Mouse (Mus musculus) midbrain, embryonic 16.5 days (tissue): ENCODE measurements at regions not wholly inside any gene's neighbourhood (a gene's known extent, or its start where the extent isn't known, plus 50 kb on each side); places are given as distances from the start of the nearest gene placed in this dataset.
A peak's percentile ranks its signal among the peaks of the same experiment; 100 is the strongest.

Experiments
- ATAC-seq: fragments of 200-750 bp; cut with Nextera tagmentation; 2 replicates; pipeline ENCODE4 v1.8.0; 2017; ENCODE audit warnings: moderate TSS enrichment
- H3K27ac ChIP-seq: fragments of 300-500 bp; sonication (generic); 2 replicates; pipeline ENCODE4 v1.5.1; 2014; ENCODE audit warnings: mild to moderate bottlenecking, low read length, mixed read lengths
- H3K27me3 ChIP-seq: fragments of 300-500 bp; sonication (generic); 2 replicates; pipeline ENCODE4 v1.6.1; 2014; ENCODE audit warnings: low read depth, low read length, mixed read lengths; ENCODE audit not compliant: control insufficient read depth, insufficient read depth
- H3K36me3 ChIP-seq: fragments of 300-500 bp; sonication (generic); 2 replicates; pipeline ENCODE4 v1.6.1; 2014; ENCODE audit warnings: mild to moderate bottlenecking, low read length, moderate library complexity, mixed read lengths; ENCODE audit not compliant: control insufficient read depth, insufficient read depth
- H3K4me1 ChIP-seq: fragments of 300-500 bp; sonication (generic); 2 replicates; pipeline ENCODE4 v1.6.1; 2014; ENCODE audit warnings: mild to moderate bottlenecking, low read length, mixed read lengths; ENCODE audit not compliant: control insufficient read depth, insufficient read depth
- H3K4me2 ChIP-seq: fragments of 300-500 bp; sonication (generic); 2 replicates; pipeline ENCODE4 v1.6.1; 2014; ENCODE audit warnings: mild to moderate bottlenecking, low read length, mixed read lengths
- H3K4me3 ChIP-seq: fragments of 300-500 bp; sonication (generic); 2 replicates; pipeline ENCODE4 v1.5.1; 2014; ENCODE audit warnings: low read depth, mild to moderate bottlenecking, low read length, moderate library complexity, mixed read lengths
- H3K9ac ChIP-seq: fragments of 300-500 bp; sonication (generic); 2 replicates; pipeline ENCODE4 v1.6.1; 2014; ENCODE audit warnings: low read depth, low read length, mixed read lengths
- H3K9me3 ChIP-seq: fragments of 300-500 bp; sonication (generic); replicated peaks from 2 replicates; pipeline ENCODE4 v1.6.1; 2014; ENCODE audit warnings: mild to moderate bottlenecking, low read length, mixed read lengths; ENCODE audit not compliant: control insufficient read depth, poor library complexity, severe bottlenecking
- WGBS: fragments of 180-500 bp; shearing (Covaris S2); extraction: QIAGEN DNeasy Blood & Tissue Kit; methylation state at CpG from one replicate; pipeline ENCODE4 v1.1.7; 2014; 5-methylcytosine and 5-hydroxymethylcytosine counted together

GRCm38 (mm10) chr1:61139984-61140648 lies 162.4 kb downstream of the Icos start:
- Histone ChIP-seq H3K9me3 (no peaks in the 10 kb centered on the region), H3K27ac (peak overlapping the region; percentile 9), H3K36me3 (no peaks in the 10 kb centered on the region), H3K4me1 (peaks cover 32% of the 10 kb centered on the region), H3K4me2 (peak overlapping the region; percentile 44; the same call in 1 of the 2 replicates), H3K9ac (no peak overlapping the region), H3K27me3 (no peaks in the 10 kb centered on the region), H3K4me3 (no peak overlapping the region)
- 31% methylated on average over 10 of the region's 10 CpGs for WGBS
- peak; percentile 54; the same call in 1 of the 2 replicates for ATAC-seq

GRCm38 (mm10) chr1:61140870-61141591 lies 163.3 kb downstream of the Icos start:
- Histone ChIP-seq H3K4me2 (no peak overlapping the region), H3K27me3 (no peaks in the 10 kb centered on the region), H3K4me1 (peaks cover 35% of the 10 kb centered on the region), H3K27ac (no peak overlapping the region), H3K9me3 (no peaks in the 10 kb centered on the region), H3K9ac (no peak overlapping the region), H3K36me3 (no peaks in the 10 kb centered on the region), H3K4me3 (no peak overlapping the region)
- WGBS = 38% methylated on average over 9 of the region's 9 CpGs
- ATAC-seq = no peak

- Histone ChIP-seq H3K36me3 (no peaks in the 10 kb centered on the region), H3K27ac (no peak overlapping the region), H3K9me3 (no peaks in the 10 kb centered on the region), H3K4me3 (no peak overlapping the region), H3K9ac (no peak overlapping the region), H3K4me2 (no peak overlapping the region), H3K4me1 (peaks cover 35% of the 10 kb centered on the region), H3K27me3 (no peaks in the 10 kb centered on the region)
- WGBS = 65% methylated on average over 2 of the region's 2 CpGs
- no peak for ATAC-seq
Measured at GRCm38 (mm10) chr1:61141592-61141930, 163.8 kb downstream of the Icos start.

- no peak for ATAC-seq
- 61% methylated on average over 9 of the region's 9 CpGs for WGBS
- H3K27ac ChIP-seq = no peak overlapping the region
- H3K9me3 ChIP-seq = no peaks in the 10 kb centered on the region
- no peaks in the 10 kb centered on the region for H3K27me3 ChIP-seq
- no peaks in the 10 kb centered on the region for H3K36me3 ChIP-seq
- H3K4me2 ChIP-seq = no peak overlapping the region
- H3K9ac ChIP-seq = no peak overlapping the region
- H3K4me1 ChIP-seq = peaks cover 35% of the 10 kb centered on the region
- no peak overlapping the region for H3K4me3 ChIP-seq
Measured at GRCm38 (mm10) chr1:61141952-61142351, 164.2 kb downstream of the Icos start.

- no peaks in the 10 kb centered on the region for H3K36me3 ChIP-seq
- H3K4me2 ChIP-seq = peak overlapping the region; percentile 23
- H3K9ac ChIP-seq = no peak overlapping the region; the same call in 1 of the 2 replicates
- no peak overlapping the region for H3K4me3 ChIP-seq
- no peaks in the 10 kb centered on the region for H3K9me3 ChIP-seq
- H3K4me1 ChIP-seq = peaks cover 35% of the 10 kb centered on the region
- H3K27ac ChIP-seq = peak overlapping the region; percentile 65
- 0 out of 2 replicates have a peak, but pooled peaks have one; percentile 14 for ATAC-seq
- WGBS = 11% methylated on average over 14 of the region's 14 CpGs
- H3K27me3 ChIP-seq = no peaks in the 10 kb centered on the region
Measured at GRCm38 (mm10) chr1:61143030-61143753, 165.5 kb downstream of the Icos start.

- Histone ChIP-seq H3K27ac (peak overlapping the region; percentile 65; the same call in 1 of the 2 replicates), H3K9me3 (no peaks in the 10 kb centered on the region), H3K27me3 (no peaks in the 10 kb centered on the region), H3K4me3 (no peak overlapping the region), H3K4me1 (peaks cover 35% of the 10 kb centered on the region), H3K4me2 (no peak overlapping the region), H3K36me3 (no peaks in the 10 kb centered on the region), H3K9ac (no peak overlapping the region; the same call in 1 of the 2 replicates)
- no peak for ATAC-seq
- 18% methylated on average over 8 of the region's 8 CpGs for WGBS
Measured at GRCm38 (mm10) chr1:61143754-61144066, 166.0 kb downstream of the Icos start.

GRCm38 (mm10) chr1:61145013-61145412 lies 167.3 kb downstream of the Icos start:
- H3K36me3 ChIP-seq = no peaks in the 10 kb centered on the region
- H3K4me1 ChIP-seq = peaks cover 27% of the 10 kb centered on the region
- H3K9me3 ChIP-seq = no peaks in the 10 kb centered on the region
- no peak overlapping the region for H3K27ac ChIP-seq
- no peak for ATAC-seq
- H3K9ac ChIP-seq = no peak overlapping the region
- no peak overlapping the region for H3K4me2 ChIP-seq
- no peak overlapping the region for H3K4me3 ChIP-seq
- 49% methylated on average over 4 of the region's 4 CpGs for WGBS
- H3K27me3 ChIP-seq = no peaks in the 10 kb centered on the region

- no peaks in the 10 kb centered on the region for H3K9me3 ChIP-seq
- H3K27me3 ChIP-seq = no peaks in the 10 kb centered on the region
- no peak overlapping the region for H3K4me3 ChIP-seq
- no peak overlapping the region for H3K4me2 ChIP-seq
- H3K9ac ChIP-seq = no peak overlapping the region
- WGBS = 48% methylated on average over 7 of the region's 7 CpGs
- H3K4me1 ChIP-seq = peaks cover 22% of the 10 kb centered on the region
- H3K27ac ChIP-seq = no peak overlapping the region
- ATAC-seq = 0 out of 2 replicates have a peak, but pooled peaks have one; percentile 3
- H3K36me3 ChIP-seq = no peaks in the 10 kb centered on the region
Measured at GRCm38 (mm10) chr1:61145572-61145971, 167.8 kb downstream of the Icos start.

GRCm38 (mm10) chr1:61146222-61146723 lies 168.5 kb downstream of the Icos start:
- H3K4me2 ChIP-seq = no peak overlapping the region
- no peaks in the 10 kb centered on the region for H3K36me3 ChIP-seq
- no peaks in the 10 kb centered on the region for H3K9me3 ChIP-seq
- H3K9ac ChIP-seq = no peak overlapping the region
- ATAC-seq = no peak
- H3K27me3 ChIP-seq = no peaks in the 10 kb centered on the region
- H3K4me3 ChIP-seq = no peak overlapping the region
- 42% methylated on average over 3 of the region's 3 CpGs for WGBS
- H3K4me1 ChIP-seq = peaks cover 22% of the 10 kb centered on the region
- H3K27ac ChIP-seq = no peak overlapping the region
